Mouse (Mus musculus) spleen, adult 12 weeks (tissue): ENCODE data around the gene Klf3.
"Not testable (repeated sequence)": the region's sequence is repeated elsewhere in the genome, so short reads cannot be mapped to it uniquely, and the experiment has no call there.

Source experiments
- DNase-seq: peaks from one replicate; pipeline ENCODE4 v3.0.0; 2022; ENCODE audit warnings: low spot score

Gene Klf3

GRCm38 (mm10) chr5:64878526-64878925, 75.3 kb downstream of the Klf3 start:
- DNase-seq = no peak

- DNase-seq = no peak
Observed at GRCm38 (mm10) chr5:64879241-64879640, 76.1 kb downstream of the Klf3 start.

GRCm38 (mm10) chr5:64881559-64881958, 78.4 kb downstream of the Klf3 start:
- DNase-seq = not testable (repeated sequence)

- DNase-seq = not testable (repeated sequence)
Observed at GRCm38 (mm10) chr5:64881976-64882375, 78.8 kb downstream of the Klf3 start.
